17 mouse cellular contexts compared by ENCODE assay signal in genomic region chr13:104042738-104043137, GRCm38 (mm10).
DNase-seq lines count a peak whose midpoint lies in the region; ATAC-seq and TF ChIP-seq lines count a peak whose summit lies in the region.
"Had no signal": no experiment of that assay in that cellular context is flagged by ENCODE, and none has a peak within 500 bp of the region (broad histone marks: within the 10 kb centered on the region; RNA-seq: fewer than 3 reads in every experiment).

No protein-coding gene starts in this region.

- no peaks in the 10 kb centered on the region for H3K36me3 ChIP-seq in spleen, adult 2 months (ENCODE audit: control insufficient read depth, insufficient read depth, low read length)

- no peak for ATAC-seq in CD4-positive, CD25-positive, alpha-beta regulatory T cell, adult 4 months
- ATAC-seq: activated CD4-positive, CD25-positive, alpha-beta regulatory T cell, adult 4 months; forebrain, postnatal 0 days had no signal

- H3K27ac ChIP-seq in spleen, adult 2 months (ENCODE audit: insufficient read depth, low read length): no peak overlapping the region
- H3K27ac ChIP-seq: embryonic facial prominence, embryonic 13.5 days; hindbrain, embryonic 13.5 days had no signal

- peak; percentile 22 for DNase-seq in CD4-positive, CD25-positive, alpha-beta regulatory T cell, adult 2 months (ENCODE audit: low read depth, low spot score)
- DNase-seq in spleen, adult 2 months (ENCODE audit: low read depth in 1 of 2, low spot score in 2 of 2): peak; percentile 23 to 42
- no peak for DNase-seq in spleen, adult 12 weeks (ENCODE audit: low spot score)
- peak; percentile 37 to 52 for DNase-seq in thymus, adult 18-20 months
- no peak for DNase-seq in adrenal gland, adult 18-20 months (ENCODE audit: low spot score in 2 of 2)
- DNase-seq in left cerebral cortex, postnatal 14 days (ENCODE audit: low spot score in 2 of 2): no peak
- DNase-seq in layer of hippocampus, postnatal 10 days (ENCODE audit: low spot score in 2 of 2): no peak
- DNase-seq: adrenal gland, postnatal 25 days; cerebellum, adult 2 months; forebrain, postnatal 0 days; gastrocnemius, postnatal 14 days; heart, postnatal 10 days; lung, embryonic 14.5 days had no signal

- no peak overlapping the region for H3K4me3 ChIP-seq in spleen, adult 2 months (ENCODE audit: extremely low read depth, insufficient read depth, insufficient read length)
- H3K4me3 ChIP-seq: embryonic facial prominence, embryonic 13.5 days; hindbrain, embryonic 13.5 days had no signal

- TF ChIP-seq CTCF in spleen, adult 2 months (IDR thresholded peaks at IDR 0.05; ENCODE audit: extremely low read depth, insufficient read depth, insufficient read length, insufficient replicate concordance): no peak

- intact Hi-C loops in left cerebral cortex, postnatal 14 days (cut with DNase I): loop anchor here (10.0 kb wide), 1 partner anchor 188 kb away; no protein-coding TSS in a partner anchor

- H3K27me3 ChIP-seq in spleen, adult 2 months (ENCODE audit: control insufficient read depth, insufficient read depth, low read length): no peaks in the 10 kb centered on the region
- H3K27me3 ChIP-seq: embryonic facial prominence, embryonic 13.5 days; hindbrain, embryonic 13.5 days had no signal

- TF ChIP-seq POLR2A in spleen, adult 2 months (IDR thresholded peaks at IDR 0.05; ENCODE audit: low read depth, low read length): no peak

- peaks cover 4% of the 10 kb centered on the region; the same call in 1 of the 2 replicates for H3K4me1 ChIP-seq in spleen, adult 2 months (ENCODE audit: control insufficient read depth, insufficient read depth, insufficient read length)

- WGBS in spleen, adult 2 months: 42% methylated on average over 8 of the region's 8 CpGs

Comparison
In these comparisons a context has a peak if more than half of its experiments do, and no peak if none do; other contexts are left out.
1. DNase-seq: peak in CD4-positive, CD25-positive, alpha-beta regulatory T cell, adult 2 months (single experiment), spleen, adult 2 months (2 of 2) and thymus, adult 18-20 months (2 of 2); none in spleen, adult 12 weeks (single experiment), adrenal gland, adult 18-20 months (0 of 2), left cerebral cortex, postnatal 14 days (0 of 2) and layer of hippocampus, postnatal 10 days (0 of 2).